Mouse (Mus musculus): ENCODE measurements at regions not wholly inside any gene's neighbourhood (a gene's known extent, or its start where the extent isn't known, plus 50 kb on each side); places are given as distances from the start of the nearest gene placed in this dataset.
A peak's percentile ranks its signal among the peaks of the same experiment; 100 is the strongest.

- no peak for DNase-seq (ENCODE audit: low spot score in 2 of 2)
Observed at GRCm38 (mm10) chr3:40058281-40058680, 472.8 kb upstream of the Intu start.

- no peak for DNase-seq (ENCODE audit: low spot score in 2 of 2)
Observed at GRCm38 (mm10) chr3:40058719-40059420, 472.2 kb upstream of the Intu start.

GRCm38 (mm10) chr3:40070137-40070667, 460.9 kb upstream of the Intu start:
- no peak for DNase-seq (ENCODE audit: low spot score in 2 of 2)

GRCm38 (mm10) chr3:40076824-40077223, 454.3 kb upstream of the Intu start:
- DNase-seq (ENCODE audit: low spot score in 2 of 2): no peak

GRCm38 (mm10) chr3:40085116-40085515, 446.0 kb upstream of the Intu start:
- DNase-seq (ENCODE audit: low spot score in 2 of 2): no peak

DNA sequence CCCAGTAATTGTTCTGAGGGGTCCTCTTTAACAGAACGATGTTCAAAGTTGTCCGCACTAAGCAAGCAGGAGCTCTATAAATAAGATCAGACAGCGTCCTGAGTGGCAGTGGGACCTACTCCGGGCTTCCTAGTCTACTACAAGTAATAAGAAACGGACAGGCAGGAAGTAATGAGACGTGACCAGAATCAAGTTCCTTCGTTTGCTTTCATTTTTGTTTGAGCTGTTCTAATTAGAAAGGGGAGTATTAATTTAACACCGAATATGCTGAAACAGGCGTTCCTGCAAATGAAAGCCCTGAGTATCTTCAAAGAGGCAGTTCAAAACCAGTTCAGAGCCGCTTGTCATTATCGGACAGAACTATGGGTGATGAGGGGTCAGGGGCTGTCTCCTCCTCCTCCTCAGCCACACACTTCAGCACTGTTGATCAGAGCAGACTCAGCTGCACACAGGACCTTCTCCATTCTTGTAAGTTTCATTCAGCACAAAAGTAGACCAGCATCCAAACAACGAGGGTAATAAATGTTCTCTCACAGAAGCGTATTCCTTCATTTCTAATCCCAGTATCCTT, 439.2 kb upstream of the Intu start:
- no peak for DNase-seq (ENCODE audit: low spot score in 2 of 2)

DNA sequence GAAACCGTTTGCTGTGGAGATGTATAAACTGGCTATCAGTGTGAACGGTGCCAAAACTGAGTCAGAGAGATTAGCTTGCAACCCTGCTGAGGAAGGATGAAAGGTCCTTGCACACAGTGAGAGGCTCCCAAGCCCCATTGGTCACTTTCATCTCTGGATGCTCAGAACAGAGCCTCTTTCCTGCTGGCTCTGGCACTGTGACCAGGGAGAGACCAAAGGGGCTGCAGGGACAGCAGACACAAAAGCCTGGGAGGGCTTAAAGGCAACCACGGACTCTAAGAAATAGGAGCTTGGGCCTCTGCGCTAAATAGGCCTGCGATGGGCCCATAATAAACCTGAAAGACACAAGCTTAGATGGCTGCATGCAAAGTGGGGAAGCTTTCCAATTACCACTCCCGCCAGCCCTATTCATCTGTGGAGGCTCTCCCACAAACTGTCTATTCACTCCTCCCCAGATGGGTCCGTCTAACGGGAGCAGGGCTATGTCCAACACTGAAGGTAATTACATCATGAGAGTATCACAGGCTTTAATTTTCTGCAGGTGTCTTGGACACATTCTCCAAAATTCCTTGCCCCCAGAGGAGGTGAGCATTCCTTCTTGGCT, 438.2 kb upstream of the Intu start:
- no peak for DNase-seq (ENCODE audit: low spot score in 2 of 2)

DNA sequence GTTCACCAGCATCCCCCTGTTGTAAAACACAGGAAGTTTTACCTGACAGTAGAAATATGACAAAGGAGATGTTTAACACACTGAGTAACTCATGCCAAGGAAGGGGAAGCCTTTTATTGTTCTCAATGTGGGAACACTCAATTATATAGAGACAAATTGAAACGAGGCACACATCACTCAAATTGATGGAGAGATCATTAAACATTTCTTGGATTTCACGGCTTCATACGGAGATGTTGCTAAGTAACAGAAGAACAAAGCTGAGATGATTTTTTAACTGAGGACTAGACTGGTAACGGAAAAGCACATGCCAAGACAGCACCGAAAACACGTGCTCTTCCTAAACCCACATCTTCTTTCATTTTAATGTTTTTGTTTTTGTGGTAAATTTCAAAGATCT, 437.0 kb upstream of the Intu start:
- DNase-seq (ENCODE audit: low spot score in 2 of 2): no peak

DNA sequence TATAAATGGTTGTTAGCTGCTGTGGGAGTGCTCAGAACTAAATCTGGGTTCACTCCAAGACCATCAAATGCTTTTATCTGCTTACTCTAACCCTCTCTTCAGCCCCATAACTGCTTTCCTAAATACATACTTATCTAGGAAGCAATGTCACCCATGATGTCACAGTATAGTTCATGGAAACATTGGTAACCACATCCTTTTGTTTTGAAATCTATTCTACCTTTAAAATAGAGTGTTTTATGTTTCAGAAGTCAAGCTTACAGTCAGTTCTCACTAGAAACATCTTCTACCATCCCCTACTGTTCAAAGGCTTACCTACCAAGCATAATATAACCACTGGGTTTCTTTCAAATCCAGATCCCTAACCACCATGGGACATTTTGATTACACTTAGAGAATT, 436.4 kb upstream of the Intu start:
- DNase-seq (ENCODE audit: low spot score in 2 of 2): no peak

DNA sequence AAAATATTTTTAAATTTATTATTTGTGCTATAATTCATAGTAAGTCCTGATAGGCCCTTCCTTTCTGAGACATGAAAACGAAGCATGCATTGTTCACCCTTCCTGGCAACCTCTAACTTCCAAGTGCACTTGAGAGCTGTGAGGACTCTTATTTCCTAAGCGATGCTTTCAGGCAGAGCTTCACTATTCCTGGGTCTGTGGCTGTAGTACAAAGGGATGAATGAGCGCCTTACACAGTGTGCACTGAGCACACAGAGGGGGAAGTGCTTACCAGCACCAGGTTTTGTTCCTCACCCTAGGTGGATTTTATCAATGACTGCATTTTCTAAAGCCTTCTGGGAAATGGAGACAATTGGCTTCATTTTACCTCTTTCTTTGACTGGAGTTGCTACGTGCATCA, 428.4 kb upstream of the Intu start:
- DNase-seq (ENCODE audit: low spot score in 2 of 2): no peak

GRCm38 (mm10) chr3:40114811-40115210, 416.3 kb upstream of the Intu start:
- DNase-seq (ENCODE audit: low spot score in 2 of 2): no peak

- no peak for DNase-seq (ENCODE audit: low spot score in 2 of 2)
Observed at GRCm38 (mm10) chr3:40118551-40118950, 412.5 kb upstream of the Intu start.

DNA sequence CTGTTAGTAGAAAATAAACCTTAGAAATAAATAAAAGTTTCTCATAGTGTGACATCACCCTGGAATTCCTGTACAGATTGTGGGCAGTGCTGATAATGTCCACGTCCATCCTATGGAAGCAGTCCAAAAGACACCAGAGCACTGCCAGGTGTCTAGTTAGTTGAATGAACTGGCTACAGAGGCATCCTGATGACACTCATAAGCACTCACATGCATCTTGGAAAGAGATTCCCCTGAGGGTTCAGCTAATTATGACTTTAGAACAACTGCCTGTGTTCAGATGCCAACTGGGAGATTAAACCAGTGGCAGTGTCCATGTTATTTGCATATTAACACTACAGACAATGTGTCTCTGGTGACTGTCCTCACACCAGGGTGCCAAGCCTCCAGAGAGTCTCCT, 411.6 kb upstream of the Intu start:
- DNase-seq (ENCODE audit: low spot score in 2 of 2): no peak

DNA sequence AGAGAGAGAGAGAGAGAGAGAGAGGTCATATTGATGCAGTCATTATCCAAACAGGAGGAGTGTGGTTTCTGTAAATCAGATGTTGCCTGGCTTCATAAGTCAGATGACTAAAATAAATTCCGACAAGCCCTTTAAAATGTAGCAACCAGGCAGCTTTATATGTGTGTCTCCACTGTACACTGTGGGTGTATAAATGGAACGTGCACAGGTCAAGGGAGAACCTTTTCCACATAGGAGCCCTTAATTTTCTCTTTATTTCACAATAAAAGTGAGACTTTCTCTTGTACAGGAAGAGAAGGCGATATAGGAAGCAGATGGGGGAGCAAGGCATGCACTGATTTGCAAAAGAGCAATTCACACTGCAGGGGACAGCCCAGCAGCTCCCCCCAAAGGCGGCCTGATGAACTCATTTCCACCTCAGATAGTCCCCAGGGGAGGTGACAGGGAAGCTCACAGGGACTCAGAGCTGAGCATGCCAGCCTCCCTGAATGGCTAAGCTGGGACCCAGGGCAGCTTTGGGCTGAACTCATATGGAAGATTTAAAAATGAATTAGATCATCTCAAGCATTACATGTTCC, 410.7 kb upstream of the Intu start:
- peak; percentile 48 to 71 for DNase-seq (ENCODE audit: low spot score in 2 of 2)

- DNase-seq (ENCODE audit: low spot score in 2 of 2): no peak
Observed at GRCm38 (mm10) chr3:40123558-40124236, 407.4 kb upstream of the Intu start.

GRCm38 (mm10) chr3:40126903-40127302, 404.2 kb upstream of the Intu start:
- no peak for DNase-seq (ENCODE audit: low spot score in 2 of 2)

GRCm38 (mm10) chr3:40130858-40131584, 400.1 kb upstream of the Intu start:
- DNase-seq (ENCODE audit: low spot score in 2 of 2): no peak

GRCm38 (mm10) chr3:40138671-40139070, 392.4 kb upstream of the Intu start:
- no peak for DNase-seq (ENCODE audit: low spot score in 2 of 2)

- no peak for DNase-seq (ENCODE audit: low spot score in 2 of 2)
Observed at GRCm38 (mm10) chr3:40142229-40142628, 388.9 kb upstream of the Intu start.

GRCm38 (mm10) chr3:40158631-40159030, 372.5 kb upstream of the Intu start:
- DNase-seq (ENCODE audit: low spot score in 2 of 2): peak in 1 of 2 experiments; percentile 5

GRCm38 (mm10) chr3:40159591-40160145, 371.4 kb upstream of the Intu start:
- no peak for DNase-seq (ENCODE audit: low spot score in 2 of 2)
